In the genomic region with DNA sequence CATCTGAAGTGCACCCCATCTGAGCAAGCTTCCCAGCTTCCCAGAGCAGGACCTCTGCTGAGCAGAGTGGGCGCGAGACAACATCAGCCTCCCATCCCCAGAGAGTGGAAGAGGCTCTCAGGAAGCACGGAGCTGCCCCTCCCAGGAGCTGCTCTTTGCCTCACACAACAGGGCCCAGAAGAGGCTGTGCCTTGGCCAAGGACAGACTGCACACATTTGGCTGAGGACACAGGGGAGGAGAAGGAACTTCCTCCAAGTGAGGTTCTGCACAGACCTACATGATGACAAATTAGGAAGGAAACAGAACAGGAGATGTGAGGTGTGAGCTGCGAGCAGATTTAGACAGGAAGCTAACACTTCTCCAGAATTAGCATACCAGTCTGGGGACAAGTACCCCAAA, we compare ENCODE assay signal across 12 mouse cellular contexts. TPM values are rescaled to one million over a fixed set of nuclear protein-coding genes. Genes with fewer than 3 reads are reported as not detected.
DNase-seq lines count a peak whose midpoint lies in the region.
"Had no signal": no experiment of that assay in that cellular context is flagged by ENCODE, and none has a peak within 500 bp of the region (broad histone marks: within the 10 kb centered on the region; RNA-seq: fewer than 3 reads in every experiment).

No protein-coding gene starts in this region.

- peak; percentile 5 to 46 for DNase-seq in adrenal gland, postnatal 36 days
- no peak for DNase-seq in adrenal gland, adult 8-10 months
- peak; percentile 14 to 20 for DNase-seq in heart, postnatal 14 days
- DNase-seq in heart, postnatal 36 days, result no peak
- DNase-seq in right cerebral cortex, adult 18-20 months, result peak; percentile 77
- DNase-seq in right cerebral cortex, postnatal 4 days, result no peak
- peak; percentile 37 for DNase-seq in testis, postnatal 14 days (ENCODE audit: low spot score)
- DNase-seq in layer of hippocampus, adult 8-10 months (ENCODE audit: low spot score in 2 of 2), result no peak
- DNase-seq: adrenal gland, postnatal 14 days; kidney, adult 8-10 months; retina, postnatal 1 day; thymus, adult 18-20 months had no signal

- intact Hi-C loops in heart, postnatal 14 days (cut with DNase I), result loop anchor here (10.0 kb wide), 1 partner anchor 447 kb away; no protein-coding TSS in a partner anchor
- intact Hi-C loops in heart, postnatal 36 days (cut with DNase I), result loop anchor here (10.0 kb wide), 2 partner anchors 237 to 447 kb away; no protein-coding TSS in a partner anchor

RNA-seq across cellular contexts. Expression of a gene that starts 38.4 kb away (rescaled TPM):
- total RNA-seq in adrenal gland, postnatal 36 days (2021), result under 1 TPM; 0.17 to 0.20 TPM
- total RNA-seq in adrenal gland, adult 8-10 months (2022), result 1 to 10 TPM in 1 of 4 experiments, under 1 TPM in 3; 0.17 to 1.5 (median 0.64) TPM
- total RNA-seq in heart, postnatal 14 days (2021), result 1 to 10 TPM; 1.2 to 1.5 TPM
- under 1 TPM; 0.53 to 0.62 TPM for total RNA-seq in heart, postnatal 36 days (2021)
- total RNA-seq in layer of hippocampus, adult 8-10 months (2022), result 10 to 100 TPM; 79.3 to 85.5 (median 80.2) TPM

Comparison
In these comparisons a context has a peak if more than half of its experiments do, and no peak if none do; other contexts are left out.
1. DNase-seq: peak in adrenal gland, postnatal 36 days (2 of 2), heart, postnatal 14 days (2 of 2), right cerebral cortex, adult 18-20 months (single experiment) and testis, postnatal 14 days (single experiment); none in adrenal gland, adult 8-10 months (single experiment), heart, postnatal 36 days (0 of 2), right cerebral cortex, postnatal 4 days (single experiment) and layer of hippocampus, adult 8-10 months (0 of 2).
2. RNA of a gene that starts 38.4 kb away (total RNA-seq): 79.3 to 85.5 TPM in layer of hippocampus, adult 8-10 months; 1.2 to 1.5 TPM in heart, postnatal 14 days, 0.17 to 1.5 TPM in adrenal gland, adult 8-10 months, 0.53 to 0.62 TPM in heart, postnatal 36 days and 0.17 to 0.20 TPM in adrenal gland, postnatal 36 days; every median in the first group is over 10 times any median in the second.